Mouse (Mus musculus): Measurements from ENCODE around the gene B3gntl1.

DNA sequence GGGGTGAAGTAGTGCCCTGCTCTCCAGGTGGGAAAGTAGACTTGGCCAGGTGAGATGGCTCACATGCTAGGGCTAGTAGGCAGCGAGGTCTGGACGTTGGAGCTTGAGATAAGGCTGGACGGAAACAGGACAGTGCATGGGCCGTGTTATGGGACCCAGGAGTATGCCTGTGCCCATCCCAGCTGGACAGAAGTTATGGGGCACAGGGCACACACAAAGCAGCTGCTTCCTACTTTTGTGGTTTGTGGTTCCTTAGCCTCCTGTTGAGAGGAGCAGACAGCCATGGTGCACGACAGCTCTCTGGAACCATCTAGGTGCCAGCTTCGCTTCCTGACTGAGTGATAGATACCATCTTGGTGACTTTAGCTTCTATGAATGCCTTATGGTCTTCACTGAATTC, 67.3 kb downstream of the B3gntl1 start:
- TF ChIP-seq CTCF (IDR thresholded peaks at IDR 0.05; ENCODE audit: low read depth, low read length) (no peak), POLR2A (IDR thresholded peaks at IDR 0.05; ENCODE audit: insufficient read depth, low read length) (no peak)

Data from ES-Bruce4 (cell line).